Comparison of ENCODE assay signal across 8 mouse cellular contexts in the genomic region with DNA sequence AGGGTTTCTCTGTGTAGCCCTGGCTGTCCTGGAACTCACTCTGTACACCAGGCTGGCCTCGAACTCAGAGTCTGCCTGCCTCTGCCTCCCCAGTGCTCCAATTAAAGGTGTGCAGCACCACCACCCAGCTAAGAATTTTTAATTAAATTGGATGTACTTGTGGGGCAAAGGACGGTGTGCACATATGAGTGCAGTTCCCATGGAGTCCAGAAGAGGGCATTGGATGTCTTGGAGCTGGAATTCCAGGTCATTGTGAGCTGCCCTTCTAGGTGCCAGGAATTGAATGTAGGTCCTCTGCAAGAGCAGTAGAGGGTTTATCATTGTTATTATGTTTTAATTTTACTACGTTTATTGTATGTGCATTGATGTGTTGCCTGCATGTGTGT. TPM values are rescaled to one million over a fixed set of nuclear protein-coding genes. Genes with fewer than 3 reads are reported as not detected.
DNase-seq lines count a peak whose midpoint lies in the region; ATAC-seq and TF ChIP-seq lines count a peak whose summit lies in the region.

No protein-coding gene starts in this region.

- H3K4me1 ChIP-seq in spleen, adult 2 months (ENCODE audit: control insufficient read depth, insufficient read depth, insufficient read length): peaks cover 34% of the 10 kb centered on the region
- H3K4me1 ChIP-seq in heart, embryonic 15.5 days (replicated peaks): peaks cover 11% of the 10 kb centered on the region

- no peak for TF ChIP-seq POLR2A in spleen, adult 2 months (IDR thresholded peaks at IDR 0.05; ENCODE audit: low read depth, low read length)

- no peak overlapping the region for H3K9ac ChIP-seq in heart, embryonic 15.5 days

- H3K36me3 ChIP-seq in spleen, adult 2 months (ENCODE audit: control insufficient read depth, insufficient read depth, low read length): no peaks in the 10 kb centered on the region
- H3K36me3 ChIP-seq in heart, embryonic 15.5 days: no peaks in the 10 kb centered on the region

- H3K4me3 ChIP-seq in spleen, adult 2 months (ENCODE audit: extremely low read depth, insufficient read depth, insufficient read length): peak overlapping the region; percentile 33; the same call in 1 of the 2 replicates
- H3K4me3 ChIP-seq in heart, embryonic 15.5 days: no peak overlapping the region

- 31% methylated on average over 3 of the region's 3 CpGs for WGBS in spleen, adult 2 months
- 21% methylated on average over 3 of the region's 3 CpGs for WGBS in heart, embryonic 15.5 days

- TF ChIP-seq CTCF in spleen, adult 2 months (IDR thresholded peaks at IDR 0.05; ENCODE audit: extremely low read depth, insufficient read depth, insufficient read length, insufficient replicate concordance): peak; percentile 21; the same call in 1 of the 2 replicates

- DNase-seq in cerebellum, adult 11-12 months: peak; percentile 54
- DNase-seq in cerebellum, adult 8-10 months: no peak
- no peak for DNase-seq in spleen, adult 2 months (ENCODE audit: low read depth in 1 of 2, low spot score in 2 of 2)
- DNase-seq in spleen, adult 18-20 months: no peak
- DNase-seq in lung, adult 18-20 months: peak; percentile 63 to 72
- DNase-seq in ovary, adult 18-20 months (ENCODE audit: low spot score): no peak

- no peaks in the 10 kb centered on the region for H3K27me3 ChIP-seq in spleen, adult 2 months (ENCODE audit: control insufficient read depth, insufficient read depth, low read length)
- H3K27me3 ChIP-seq in heart, embryonic 15.5 days: no peaks in the 10 kb centered on the region

- H3K9me3 ChIP-seq in heart, embryonic 15.5 days (replicated peaks): no peaks in the 10 kb centered on the region

- no peak for ATAC-seq in heart, embryonic 15.5 days (replicated peaks; ENCODE audit: insufficient number of reproducible peaks, insufficient read depth, low FRiP score, low read depth)
- ATAC-seq in erythroid progenitor cell, adult 5-6 weeks (replicated peaks; ENCODE audit: low FRiP score, poor library complexity, severe bottlenecking): no peak

- peak overlapping the region; percentile 3; the same call in 1 of the 2 replicates for H3K4me2 ChIP-seq in heart, embryonic 15.5 days

- peak overlapping the region; percentile 94 for H3K27ac ChIP-seq in spleen, adult 2 months (ENCODE audit: insufficient read depth, low read length)
- no peak overlapping the region for H3K27ac ChIP-seq in heart, embryonic 15.5 days

RNA-seq across cellular contexts. Expression of a gene that starts 3.4 kb away (rescaled TPM):
- 64.0 and 82.0 TPM in 2 replicates for polyA plus RNA-seq in spleen, adult 2 months (2012; rRNA removed)
- polyA plus RNA-seq in heart, embryonic 15.5 days (2015; fragmentation: Nextera tagmentation; extraction: Ambion mirVana): 47.7 and 48.8 TPM in 2 replicates
- total RNA-seq in erythroid progenitor cell, adult 5-6 weeks (2015; ENCODE audit: low replicate concordance): 3.2 and 7.1 TPM in 2 replicates
- total RNA-seq in erythroid progenitor cell, adult 5-6 weeks (2017; ENCODE audit: low replicate concordance): 2.0 and 6.4 TPM in 2 replicates

RNA-seq across cellular contexts. Expression of a gene that starts 18.7 kb away (rescaled TPM):
- polyA plus RNA-seq in spleen, adult 2 months (2012; rRNA removed): 175 and 210 TPM in 2 replicates
- 30.2 and 34.5 TPM in 2 replicates for polyA plus RNA-seq in heart, embryonic 15.5 days (2015; fragmentation: Nextera tagmentation; extraction: Ambion mirVana)
- 62.3 and 66.7 TPM in 2 replicates for total RNA-seq in erythroid progenitor cell, adult 5-6 weeks (2015; ENCODE audit: low replicate concordance)
- total RNA-seq in erythroid progenitor cell, adult 5-6 weeks (2017; ENCODE audit: low replicate concordance): 36.5 and 69.8 TPM in 2 replicates

RNA-seq across cellular contexts. Expression of a gene that starts 27.6 kb away (rescaled TPM):
- polyA plus RNA-seq in spleen, adult 2 months (2012; rRNA removed): 39.4 and 40.9 TPM in 2 replicates
- 13.7 and 16.3 TPM in 2 replicates for polyA plus RNA-seq in heart, embryonic 15.5 days (2015; fragmentation: Nextera tagmentation; extraction: Ambion mirVana)
- 18.0 and 20.9 TPM in 2 replicates for total RNA-seq in erythroid progenitor cell, adult 5-6 weeks (2015; ENCODE audit: low replicate concordance)
- 20.7 and 33.2 TPM in 2 replicates for total RNA-seq in erythroid progenitor cell, adult 5-6 weeks (2017; ENCODE audit: low replicate concordance)

RNA-seq across cellular contexts. Expression of a gene that starts 27.8 kb away (rescaled TPM):
- polyA plus RNA-seq in spleen, adult 2 months (2012; rRNA removed): 10.6 and 13.6 TPM in 2 replicates
- polyA plus RNA-seq in heart, embryonic 15.5 days (2015; fragmentation: Nextera tagmentation; extraction: Ambion mirVana): 76.2 and 80.1 TPM in 2 replicates
- total RNA-seq in erythroid progenitor cell, adult 5-6 weeks (2015; ENCODE audit: low replicate concordance): 10.1 and 22.2 TPM in 2 replicates
- 5.1 and 12.3 TPM in 2 replicates for total RNA-seq in erythroid progenitor cell, adult 5-6 weeks (2017; ENCODE audit: low replicate concordance)

Comparison
In these comparisons a context has a peak if more than half of its experiments do, and no peak if none do; other contexts are left out.
1. DNase-seq: peak in cerebellum, adult 11-12 months (single experiment) and lung, adult 18-20 months (2 of 2); none in cerebellum, adult 8-10 months (single experiment), spleen, adult 2 months (0 of 2), spleen, adult 18-20 months (0 of 2) and ovary, adult 18-20 months (single experiment).